Mouse (Mus musculus) megakaryocyte-erythroid progenitor cell, adult 5-6 weeks (primary cell): Measurements from ENCODE around the gene Cel. TPM values are rescaled to one million over a fixed set of nuclear protein-coding genes. Genes with fewer than 3 reads are reported as not detected.

Source experiments
- ATAC-seq: replicated peaks from 2 replicates; pipeline ENCODE4 v1.8.0; 2016; ENCODE audit warnings: mild to moderate bottlenecking, inconsistent platforms; ENCODE audit not compliant: severe bottlenecking, poor library complexity, low FRiP score, low TSS enrichment
- total RNA-seq, 2 experiments: library from RNA; stranded (forward) in 1 of 2; stranded (reverse) in 1 of 2; fragments of 200-1000, 215-1000 nt in 1 of 2; fragments of >200 nt in 1 of 2; fragmentation: Nextera tagmentation in 1 of 2; gene quantifications; 2 replicates each; pipeline ENCODE4 v1.2.3; 2014 to 2017

Cel gene
- total RNA-seq (2014; fragmentation: Nextera tagmentation) (not detected in 2 replicates), total RNA-seq (2017) (not detected in 2 replicates)

DNA sequence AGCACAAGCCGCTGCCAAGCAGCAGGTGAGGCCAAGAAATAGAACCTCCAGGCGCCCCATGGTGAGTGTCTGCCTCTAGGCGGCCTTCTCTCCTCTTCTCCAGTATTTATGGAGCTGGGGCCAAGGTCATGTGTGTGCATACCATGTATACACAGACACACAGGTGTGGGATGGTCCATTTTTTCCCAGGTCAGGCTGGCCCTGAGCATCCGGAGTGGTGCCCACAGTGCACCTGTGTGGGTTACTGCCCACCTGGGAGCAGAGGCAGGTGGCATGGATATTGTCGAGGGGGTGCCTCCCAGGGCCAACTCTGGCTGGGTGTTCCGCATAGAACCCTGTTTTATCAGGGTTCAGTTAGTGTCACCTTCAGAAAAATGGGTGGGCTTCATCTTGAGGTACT lies at the start of gene Cel:
Gene Cel, minus strand, starts transcription at position 101 of the 400 bp plus-strand sequence.
- ATAC-seq = no peak

DNA sequence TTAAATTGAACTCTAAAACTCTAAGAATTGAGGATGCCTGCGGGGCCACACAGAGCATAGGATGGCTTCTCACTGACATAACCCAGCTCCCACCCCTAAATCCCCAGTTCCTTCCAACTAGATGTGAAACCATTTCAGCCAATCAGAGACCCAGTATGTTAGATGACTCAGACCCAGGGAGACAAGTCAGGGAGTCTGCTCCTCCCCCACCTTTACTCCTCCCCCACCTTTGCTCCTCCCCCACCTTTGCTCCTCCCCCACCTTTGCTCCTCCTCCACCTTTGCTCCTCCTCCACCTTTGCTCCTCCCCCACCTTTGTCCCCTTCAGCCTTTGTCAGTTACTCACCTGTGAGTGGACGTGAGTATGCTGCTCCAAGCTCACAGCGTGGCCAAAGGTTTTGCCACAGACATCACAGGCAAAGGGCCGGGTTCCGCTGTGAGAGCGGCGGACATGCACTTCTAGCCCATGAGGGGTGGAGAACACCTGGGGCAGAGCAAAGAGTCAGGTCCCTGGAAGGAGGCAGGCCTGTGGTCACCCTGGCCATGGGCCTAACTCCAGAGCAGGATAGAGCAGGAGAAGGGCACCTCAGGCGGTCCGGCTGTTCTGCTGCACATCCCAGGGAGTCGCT lies 49.3 kb upstream of the Cel start:
- no peak for ATAC-seq

DNA sequence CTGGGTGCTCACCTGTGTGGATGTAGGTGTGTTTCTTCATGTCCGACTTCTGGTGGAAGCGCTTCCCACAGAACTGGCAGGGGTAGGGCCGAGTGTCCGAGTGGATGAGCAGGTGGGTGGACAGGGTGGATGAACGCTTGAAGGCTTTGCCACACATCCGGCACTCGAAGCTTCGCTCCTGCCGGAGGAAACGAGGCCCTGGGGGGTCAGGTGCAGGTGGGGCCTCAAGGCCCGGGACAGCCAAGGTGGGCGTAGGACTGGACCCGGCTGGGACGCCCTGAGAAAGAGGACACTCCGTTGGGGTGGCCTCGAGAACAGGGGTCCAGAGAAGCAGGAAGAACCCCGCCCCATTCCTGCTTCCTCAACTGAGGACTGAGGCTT lies 48.2 kb upstream of the Cel start:
- no peak for ATAC-seq

- ATAC-seq = no peak
Observed at GRCm38 (mm10) chr2:28610716-28611406, 47.7 kb upstream of the Cel start.

DNA sequence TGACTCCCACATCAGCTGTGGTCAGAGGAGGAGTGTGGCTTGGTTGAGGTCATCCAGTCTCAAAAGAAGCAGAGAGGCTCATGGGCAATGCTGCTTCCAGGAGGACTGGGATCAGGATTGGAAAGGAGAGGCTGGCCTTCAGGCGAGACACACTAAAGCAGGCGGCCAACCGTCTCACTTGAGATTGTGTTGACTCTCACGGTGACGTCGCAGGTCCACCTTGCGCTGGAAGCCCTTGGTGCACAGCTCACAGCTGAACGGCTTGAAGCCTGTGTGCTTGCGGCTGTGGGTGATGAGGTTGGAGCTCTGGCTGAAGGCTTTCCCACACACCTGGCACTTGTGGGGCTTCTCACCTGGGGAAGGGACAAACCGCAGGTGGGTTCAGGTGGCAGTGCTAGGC lies 46.6 kb upstream of the Cel start:
- no peak for ATAC-seq

GRCm38 (mm10) chr2:28607341-28608165 lies 44.4 kb upstream of the Cel start:
- ATAC-seq = peak; percentile 42

DNA sequence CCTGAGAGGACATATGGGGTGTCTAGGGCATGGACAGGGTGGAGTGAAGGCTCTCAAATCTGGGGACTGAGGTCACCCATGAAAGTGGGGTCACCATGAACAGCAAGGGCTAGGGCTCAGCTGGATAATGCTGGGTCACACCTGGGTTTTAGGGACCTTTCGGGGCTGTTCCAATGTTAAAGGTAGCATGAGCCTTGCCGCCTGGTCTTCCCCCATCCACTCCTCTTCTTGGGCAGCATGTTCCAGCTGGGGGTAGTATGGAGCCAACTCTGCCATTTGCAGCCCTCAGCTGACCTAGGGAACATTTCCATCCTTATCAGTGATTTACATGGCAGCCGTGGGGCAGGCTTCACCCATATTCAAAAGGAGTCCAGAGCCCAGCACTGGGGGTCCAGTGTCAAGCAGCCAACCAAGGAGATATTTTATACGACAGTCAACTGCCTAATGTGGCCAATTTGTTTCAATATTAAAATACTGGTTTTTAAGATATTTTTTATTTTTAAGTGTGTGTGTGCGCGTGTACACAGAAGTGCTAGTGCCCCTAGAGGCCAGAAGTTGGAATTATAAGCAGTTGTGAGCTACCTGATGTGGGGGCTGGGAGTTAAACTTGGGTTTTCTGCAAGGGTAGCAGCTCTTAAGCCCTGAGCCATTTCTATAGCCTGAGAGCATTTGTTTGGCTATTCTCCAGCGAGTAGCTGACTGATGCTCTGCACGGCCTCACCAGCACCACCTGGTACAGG lies 43.6 kb upstream of the Cel start:
- peak; percentile 6; the same call in 1 of the 2 replicates for ATAC-seq

DNA sequence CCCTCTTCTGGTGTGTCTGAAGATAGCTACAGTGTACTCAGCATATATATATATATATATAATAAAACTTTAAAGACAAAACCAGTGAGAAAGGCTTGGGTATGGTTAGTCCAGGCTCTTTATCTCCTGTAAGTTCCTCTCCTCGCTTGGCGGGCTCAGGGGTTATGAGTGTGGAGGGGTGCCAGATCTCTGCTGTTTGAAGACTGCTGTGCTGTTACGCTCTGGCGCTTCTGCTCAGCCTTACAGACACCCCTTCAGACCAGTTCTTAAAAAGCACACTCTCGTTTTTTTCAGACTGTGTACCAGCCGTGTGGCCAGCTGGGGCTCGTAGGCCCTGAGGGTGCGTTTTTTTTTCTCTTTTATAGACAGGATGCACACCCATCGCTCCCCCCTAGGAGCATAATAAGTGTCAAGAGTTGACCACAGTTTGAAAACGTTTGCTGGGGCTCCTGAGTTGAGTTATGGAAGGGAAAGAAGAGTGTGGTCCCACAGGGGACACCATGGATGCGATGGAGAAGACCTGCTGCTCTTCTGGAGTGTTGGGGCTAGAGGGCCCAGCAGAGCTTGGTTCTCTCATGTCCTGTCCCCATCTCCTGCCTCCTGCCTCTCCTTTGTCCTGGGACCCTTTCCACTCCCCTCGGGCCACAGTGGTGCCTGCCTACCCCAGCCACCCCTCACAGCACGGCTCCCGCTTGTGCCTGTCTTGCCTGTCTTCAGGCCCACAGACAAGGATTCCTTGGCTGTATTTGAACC lies 42.8 kb upstream of the Cel start:
- ATAC-seq = peak; percentile 42

DNA sequence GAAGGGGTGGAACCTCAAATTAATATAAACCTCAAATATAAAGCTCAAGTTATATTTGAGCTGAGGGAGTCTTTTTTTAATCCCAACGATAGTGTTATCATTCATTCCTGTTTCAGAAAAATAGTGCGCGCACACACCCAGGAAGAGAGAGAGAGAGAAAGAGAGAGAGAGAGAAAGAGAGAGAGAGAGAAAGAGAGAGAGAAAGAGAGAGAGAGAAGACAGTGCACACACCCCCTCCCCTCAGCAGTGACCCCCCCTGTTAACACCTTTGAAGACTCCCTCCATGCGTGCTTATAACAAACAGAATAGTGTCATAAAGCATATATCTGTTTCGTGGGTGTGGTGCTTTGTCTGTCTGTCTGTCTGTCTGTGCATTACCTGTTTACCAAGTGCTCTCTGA lies 40.3 kb upstream of the Cel start:
- no peak for ATAC-seq

GRCm38 (mm10) chr2:28601720-28602590 lies 38.8 kb upstream of the Cel start:
- peak; percentile 61 for ATAC-seq

GRCm38 (mm10) chr2:28599569-28599900 lies 36.3 kb upstream of the Cel start:
- no peak for ATAC-seq

DNA sequence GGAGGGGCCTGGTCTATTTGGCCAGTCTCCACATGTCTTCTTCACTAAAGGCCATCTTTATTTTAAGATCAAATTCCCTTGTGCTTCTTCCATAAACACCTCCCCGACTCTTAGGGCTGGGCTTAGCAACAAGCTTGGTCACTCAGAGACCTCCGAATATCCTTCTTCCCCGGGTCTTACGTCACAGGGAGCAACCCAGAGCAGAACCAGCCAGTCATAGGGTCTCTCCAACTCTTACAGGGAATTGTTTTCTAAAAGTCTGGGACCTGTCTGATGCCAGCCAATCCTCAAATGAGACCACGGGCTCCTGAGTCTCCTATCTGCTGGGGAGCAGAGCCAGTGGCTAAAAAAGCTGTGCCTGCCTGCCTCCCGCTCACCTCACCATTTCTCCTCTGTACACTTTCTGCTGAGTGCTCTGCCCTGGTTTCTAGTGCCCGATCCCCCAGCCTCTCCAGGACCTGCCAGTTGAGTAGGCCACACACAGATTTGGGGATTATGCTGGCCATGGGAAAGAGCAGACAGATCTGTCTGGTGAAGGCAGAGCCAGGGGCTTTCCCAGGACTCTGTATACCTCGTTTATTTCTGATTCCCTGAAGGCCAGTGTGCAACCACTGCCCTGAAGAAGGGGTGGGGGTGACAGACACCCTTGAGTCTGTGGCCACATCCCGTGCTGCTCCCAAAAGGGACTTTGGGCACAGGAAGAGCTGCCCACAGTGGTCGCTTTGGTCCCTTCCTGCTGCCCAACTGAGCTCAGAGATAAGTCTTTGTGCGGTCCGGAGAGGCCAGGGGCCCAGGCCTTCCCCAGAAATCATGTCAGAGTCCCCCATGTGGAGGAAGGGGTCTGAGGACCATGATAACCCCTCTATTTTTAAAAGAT lies 35.7 kb upstream of the Cel start:
- no peak for ATAC-seq

GRCm38 (mm10) chr2:28597733-28598547 lies 34.7 kb upstream of the Cel start:
- ATAC-seq = peak; percentile 59

- ATAC-seq = no peak
Observed at GRCm38 (mm10) chr2:28596998-28597397, 33.8 kb upstream of the Cel start.

DNA sequence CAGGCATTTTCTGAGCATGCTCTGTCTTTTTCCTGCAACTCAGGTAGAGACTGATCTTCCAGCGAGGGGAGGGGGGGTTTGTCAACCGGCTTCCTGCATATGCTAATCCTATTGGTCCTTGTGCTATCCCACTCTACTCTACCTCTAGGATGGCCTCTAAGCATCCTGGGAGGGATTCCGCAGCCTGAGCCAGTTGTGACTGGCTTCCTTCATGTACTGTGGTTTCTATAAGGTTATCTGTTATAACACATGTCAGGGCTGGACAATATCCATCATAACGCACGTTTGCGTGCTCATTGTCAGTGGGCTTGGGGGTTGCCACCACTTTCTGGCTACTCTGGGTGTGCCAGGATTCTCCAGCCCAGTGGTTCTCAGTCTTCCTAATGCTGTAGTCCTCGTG lies 32.8 kb upstream of the Cel start:
- ATAC-seq = peak; percentile 51

- peak; percentile 66 for ATAC-seq
Observed at GRCm38 (mm10) chr2:28592809-28593208, 29.6 kb upstream of the Cel start.

GRCm38 (mm10) chr2:28591479-28591878 lies 28.3 kb upstream of the Cel start:
- ATAC-seq = no peak
